In genomic region chr2:5995538-5995937, GRCm38 (mm10) we compare ENCODE assay signal across 8 mouse cellular contexts. TPM values are rescaled to one million over a fixed set of nuclear protein-coding genes. Genes with fewer than 3 reads are reported as not detected.
DNase-seq lines count a peak whose midpoint lies in the region; ATAC-seq lines count a peak whose summit lies in the region.

No protein-coding gene starts in this region.

- H3K36me3 ChIP-seq in hindbrain, embryonic 14.5 days (replicated peaks; ENCODE audit: control insufficient read depth, insufficient read depth): peaks cover 7% of the 10 kb centered on the region
- H3K36me3 ChIP-seq in liver, embryonic 13.5 days: peaks cover 19% of the 10 kb centered on the region

- H3K27ac ChIP-seq in hindbrain, embryonic 14.5 days: no peak overlapping the region
- no peak overlapping the region for H3K27ac ChIP-seq in liver, embryonic 13.5 days

- peak; percentile 20 for DNase-seq in gastrocnemius, adult 18-20 months (ENCODE audit: low spot score)
- no peak for DNase-seq in gastrocnemius, adult 8-10 months (ENCODE audit: low spot score in 2 of 2)
- peak; percentile 20 to 56 for DNase-seq in right cerebral cortex, adult 2 months (ENCODE audit: low spot score in 2 of 2)
- DNase-seq in right cerebral cortex, postnatal 25 days: no peak
- DNase-seq in cerebellum, adult 9-10 months: peak; percentile 57
- DNase-seq in hindbrain, embryonic 14.5 days (ENCODE audit: low spot score): peak; percentile 75
- peak; percentile 10 for DNase-seq in liver, embryonic 13.5 days
- DNase-seq in thymus, postnatal 14 days: peak; percentile 36

- no peaks in the 10 kb centered on the region for H3K4me1 ChIP-seq in hindbrain, embryonic 14.5 days (replicated peaks; ENCODE audit: control insufficient read depth, insufficient read depth, low read length)
- H3K4me1 ChIP-seq in liver, embryonic 13.5 days (replicated peaks): no peaks in the 10 kb centered on the region

- H3K4me3 ChIP-seq in hindbrain, embryonic 14.5 days (replicated peaks; ENCODE audit: low read length): no peak overlapping the region
- no peak overlapping the region for H3K4me3 ChIP-seq in liver, embryonic 13.5 days (replicated peaks)

- ATAC-seq in hindbrain, embryonic 14.5 days (ENCODE audit: low FRiP score): no peak
- ATAC-seq in liver, embryonic 13.5 days (ENCODE audit: low read depth): no peak

- 21% methylated on average over 5 of the region's 5 CpGs for WGBS in hindbrain, embryonic 14.5 days
- WGBS in liver, embryonic 13.5 days (ENCODE audit: insufficient replicate concordance): 23% methylated on average over 5 of the region's 5 CpGs

- H3K9ac ChIP-seq in hindbrain, embryonic 14.5 days: no peak overlapping the region
- no peak overlapping the region for H3K9ac ChIP-seq in liver, embryonic 13.5 days

- H3K27me3 ChIP-seq in hindbrain, embryonic 14.5 days (ENCODE audit: control insufficient read depth, insufficient read depth, low read length): no peaks in the 10 kb centered on the region
- H3K27me3 ChIP-seq in liver, embryonic 13.5 days: no peaks in the 10 kb centered on the region

- H3K9me3 ChIP-seq in hindbrain, embryonic 14.5 days (ENCODE audit: control insufficient read depth, low read length): no peaks in the 10 kb centered on the region
- H3K9me3 ChIP-seq in liver, embryonic 13.5 days (replicated peaks): no peaks in the 10 kb centered on the region

- no peak overlapping the region for H3K4me2 ChIP-seq in hindbrain, embryonic 14.5 days (replicated peaks)
- no peak overlapping the region for H3K4me2 ChIP-seq in liver, embryonic 13.5 days

RNA-seq across cellular contexts. Expression of gene Upf2, which starts 44.3 kb away (rescaled TPM):
- total RNA-seq in gastrocnemius, adult 18-20 months (2021): 10 to 100 TPM; 29.0 to 29.4 TPM
- total RNA-seq in gastrocnemius, adult 8-10 months (2022): 10 to 100 TPM; 26.7 to 39.3 (median 31.9) TPM
- polyA plus RNA-seq in hindbrain, embryonic 14.5 days (2014; fragmentation: Nextera tagmentation; extraction: Ambion mirVana): 7.9 and 8.1 TPM in 2 replicates
- polyA plus RNA-seq in liver, embryonic 13.5 days (2015; fragmentation: Nextera tagmentation; extraction: Ambion mirVana): 4.5 and 5.8 TPM in 2 replicates

RNA-seq across cellular contexts. Expression of gene Dhtkd1, which starts 52.9 kb away (rescaled TPM):
- total RNA-seq in gastrocnemius, adult 18-20 months (2021): 1 to 10 TPM; 1.7 to 2.6 TPM
- 1 to 10 TPM; 1.2 to 4.9 (median 3.1) TPM for total RNA-seq in gastrocnemius, adult 8-10 months (2022)
- polyA plus RNA-seq in hindbrain, embryonic 14.5 days (2014; fragmentation: Nextera tagmentation; extraction: Ambion mirVana): 4.0 and 5.2 TPM in 2 replicates
- polyA plus RNA-seq in liver, embryonic 13.5 days (2015; fragmentation: Nextera tagmentation; extraction: Ambion mirVana): 1.4 and 2.0 TPM in 2 replicates

Comparison
In these comparisons a context has a peak if more than half of its experiments do, and no peak if none do; other contexts are left out.
1. DNase-seq: peak in gastrocnemius, adult 18-20 months (single experiment), right cerebral cortex, adult 2 months (2 of 2), cerebellum, adult 9-10 months (single experiment), hindbrain, embryonic 14.5 days (single experiment), liver, embryonic 13.5 days (single experiment) and thymus, postnatal 14 days (single experiment); none in gastrocnemius, adult 8-10 months (0 of 2) and right cerebral cortex, postnatal 25 days (single experiment).